Mouse (Mus musculus) effector memory CD4-positive, alpha-beta T cell, adult 7 months (primary cell): Measurements from ENCODE around the gene 1600002K03Rik. TPM values are rescaled to one million over a fixed set of nuclear protein-coding genes. Genes with fewer than 3 reads are reported as not detected.

ENCODE experiments used
- polyA plus RNA-seq: library from polyadenylated mRNA; unstranded; fragments of 100-300 nt; shearing (Covaris generic); gene quantifications from one replicate; pipeline ENCODE4 v1.2.1, GENCODE M21; 2017

1600002K03Rik gene
- 18.9 TPM for polyA plus RNA-seq

DNA sequence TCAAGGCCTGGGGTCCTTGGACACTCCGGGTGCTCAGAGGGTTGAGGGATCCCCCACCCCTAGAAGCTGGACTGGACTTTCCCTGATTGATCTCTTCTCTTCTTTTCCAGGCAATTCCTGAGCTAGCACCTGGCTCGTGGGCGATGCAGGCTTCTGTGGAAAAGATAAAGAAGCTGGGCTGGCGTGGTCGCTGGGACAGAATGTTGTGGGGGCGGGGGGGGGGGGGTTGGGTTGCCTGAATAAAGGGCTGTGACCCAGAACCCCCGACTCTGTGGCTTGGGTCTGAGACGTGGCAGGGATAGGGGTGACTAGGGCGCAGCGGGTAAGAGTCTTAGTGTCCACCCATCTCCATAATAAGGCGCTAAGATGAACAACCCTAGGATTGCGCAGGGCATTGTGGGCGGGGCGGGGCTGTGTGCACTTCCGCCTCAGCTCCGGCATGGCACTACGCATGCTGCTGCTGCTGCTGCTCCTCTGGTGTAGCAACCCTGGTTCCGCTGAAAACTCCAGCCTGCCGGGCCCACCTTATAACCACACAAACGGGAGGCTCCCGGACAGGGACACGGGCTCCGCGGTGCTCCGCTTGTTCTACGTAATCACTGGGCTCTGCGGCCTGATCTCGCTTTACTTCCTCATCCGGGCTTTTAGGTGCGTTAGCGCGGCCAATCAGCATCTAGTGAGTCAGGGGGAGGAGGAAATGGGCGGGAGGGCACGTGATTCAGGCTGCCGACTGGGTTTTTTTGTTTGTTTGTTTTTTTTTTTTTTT is at the start of gene 1600002K03Rik:
Gene 1600002K03Rik (plus strand): TSS at position 418 of the 766 bp plus-strand sequence.

DNA sequence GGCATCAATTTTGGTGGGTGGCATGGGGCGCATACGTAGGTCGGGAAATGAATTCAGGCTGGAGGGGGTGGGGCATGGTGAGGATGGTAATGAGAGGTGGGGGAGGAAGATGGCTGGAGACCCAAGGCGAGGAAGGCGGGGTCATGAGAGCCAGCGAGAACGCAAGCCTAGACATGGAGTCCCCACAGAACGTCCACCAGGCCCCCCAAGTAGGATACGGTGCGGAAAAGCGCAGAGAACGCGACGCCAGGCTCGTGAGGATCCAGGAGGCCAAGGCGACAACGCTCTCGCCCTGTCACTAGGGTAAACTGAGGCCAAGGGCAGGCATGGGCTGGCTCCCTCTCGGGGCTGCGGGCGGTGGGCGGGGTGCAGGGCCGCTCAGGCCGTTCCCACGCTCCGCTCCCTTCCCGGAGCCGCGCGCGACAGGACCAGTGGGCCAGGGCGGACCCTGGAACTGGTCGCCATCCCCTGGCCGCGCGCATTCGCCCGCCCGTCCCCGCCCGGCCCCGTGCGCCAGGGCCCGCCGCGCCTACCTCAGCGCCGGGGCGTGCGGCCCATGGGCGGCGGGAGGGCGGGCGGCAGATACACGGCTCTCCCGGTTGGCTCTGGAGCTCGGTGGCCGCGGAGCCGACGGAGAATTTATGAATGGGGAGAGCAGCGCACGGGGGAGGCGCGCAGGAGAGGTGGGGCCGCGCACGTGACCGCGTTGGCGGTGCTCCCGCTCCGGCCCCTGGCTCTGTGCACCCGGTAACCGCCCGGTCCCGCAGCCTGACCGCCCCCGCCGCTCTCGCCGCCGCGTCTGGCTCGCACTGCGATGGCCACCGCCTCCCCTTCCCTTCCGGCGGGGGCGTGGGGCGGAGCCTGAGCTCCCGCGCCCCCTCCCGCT is 33.9 kb upstream of the 1600002K03Rik start, which contains the start of gene Atp5d:
Gene Atp5d (plus strand): TSS at position 80 of the 886 bp plus-strand sequence.

GRCm38 (mm10) chr10:80140666-80141035 is 32.1 kb upstream of the 1600002K03Rik start, which contains the start of gene Cbarp:
Cbarp (minus strand) TSS chr10:80140835.

GRCm38 (mm10) chr10:80147719-80148601 is 24.8 kb upstream of the 1600002K03Rik start, which contains the start of gene Midn:
Midn (plus strand) TSS chr10:80148272.

DNA sequence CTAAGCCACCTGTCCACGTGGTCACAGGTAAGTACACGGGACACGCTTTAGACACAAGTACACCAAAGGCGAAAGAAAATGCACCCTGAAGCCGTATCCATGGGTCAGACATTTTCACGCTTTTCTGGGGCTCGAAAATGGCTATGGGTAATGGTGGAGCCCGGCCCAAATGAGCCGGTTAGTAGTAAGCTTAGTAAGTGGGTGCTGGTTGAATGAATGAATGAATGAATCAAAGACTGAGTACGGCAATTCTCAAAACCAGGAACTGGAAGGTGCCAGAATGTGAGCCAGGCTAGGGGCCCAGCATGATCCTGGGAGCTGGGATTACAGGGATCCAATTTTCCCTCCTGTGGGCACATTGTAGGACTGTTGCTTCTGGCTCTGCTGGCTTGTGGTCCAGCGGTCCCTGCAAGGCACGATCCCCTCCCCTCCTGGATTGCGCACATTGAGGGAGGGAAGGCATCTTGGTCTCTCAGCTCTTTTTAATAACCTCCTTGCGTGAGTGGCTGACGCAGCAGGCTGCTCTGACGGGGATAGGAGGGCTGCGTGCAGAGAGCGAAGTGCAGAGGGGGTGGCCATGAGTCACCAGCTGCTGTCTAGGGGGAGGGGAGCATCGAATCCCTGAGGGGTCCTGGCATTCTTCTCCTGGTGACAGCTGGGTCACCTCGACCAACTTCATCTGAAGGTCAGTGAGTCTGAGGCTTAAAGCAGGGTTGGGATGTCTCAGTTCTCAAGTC is 7.2 kb upstream of the 1600002K03Rik start, which contains the start of gene Cirbp:
Gene Cirbp (plus strand): TSS at position 594 of the 737 bp plus-strand sequence.

DNA sequence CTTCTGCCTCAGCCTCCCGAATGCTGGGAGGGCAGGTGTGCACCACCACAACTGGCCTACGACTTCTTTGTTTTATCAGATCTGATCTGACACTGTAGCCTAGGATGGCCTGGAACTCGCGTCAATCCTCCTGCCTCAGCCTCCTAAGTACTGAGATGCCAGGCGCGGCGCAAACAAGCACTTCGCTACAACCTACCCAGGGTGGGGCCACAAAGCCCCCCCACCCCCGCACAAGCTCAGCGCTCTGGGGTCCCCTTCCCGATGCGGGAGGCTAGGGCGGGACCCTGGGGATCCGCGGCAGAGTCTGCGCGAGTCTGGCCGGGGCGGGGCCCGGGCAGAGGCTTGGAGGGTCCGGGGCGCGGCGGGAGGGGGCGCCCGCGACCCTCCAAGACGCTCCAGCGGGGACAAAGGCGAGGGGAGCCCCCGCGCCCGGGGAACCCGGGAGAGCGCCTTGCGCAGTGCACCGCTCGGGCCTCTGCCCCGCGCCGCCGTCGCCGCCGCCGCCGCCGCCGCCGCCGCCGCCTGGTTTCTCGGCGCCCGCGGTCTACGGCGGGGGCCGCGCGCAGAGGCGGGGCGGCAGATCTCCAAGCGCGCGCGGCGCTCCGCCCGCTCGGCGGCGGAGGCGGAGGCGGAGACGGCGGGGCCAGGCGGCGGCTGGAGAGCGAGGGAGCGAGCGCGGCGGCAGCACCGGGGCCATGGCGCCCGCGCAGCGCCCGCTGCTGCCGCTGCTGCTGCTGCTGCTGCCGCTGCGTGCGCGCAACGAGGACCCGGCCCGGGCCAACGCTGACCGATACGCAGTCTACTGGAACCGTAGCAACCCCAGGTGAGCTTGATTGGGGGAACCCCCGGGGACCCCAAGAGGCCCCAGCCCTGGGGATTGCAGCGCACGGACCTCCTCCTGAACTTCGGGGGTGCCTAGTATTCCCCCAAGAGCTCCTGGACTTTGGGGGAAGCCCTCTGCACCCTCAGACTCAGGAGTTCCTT is 6.6 kb downstream of the 1600002K03Rik start, which contains the start of gene Efna2:
Gene Efna2 (plus strand): TSS at position 415 of the 984 bp plus-strand sequence.

Other genes starting within 250 kb of the 1600002K03Rik start
- 9.7 TPM for gene Arid3a, start 245.9 kb upstream of the 1600002K03Rik start, polyA plus RNA-seq
- 74.2 TPM for gene Wdr18, start 212.8 kb upstream of the 1600002K03Rik start, polyA plus RNA-seq
- 0.49 TPM for gene Grin3b, start 202.2 kb upstream of the 1600002K03Rik start, polyA plus RNA-seq
- 26.7 TPM for gene Tmem259, start 188.6 kb upstream of the 1600002K03Rik start, polyA plus RNA-seq
- 580 TPM for gene Cnn2, start 184.4 kb upstream of the 1600002K03Rik start, polyA plus RNA-seq
- 42.6 TPM for gene Abca7, start 176.4 kb upstream of the 1600002K03Rik start, polyA plus RNA-seq
- gene Arhgap45, start 156.3 kb upstream of the 1600002K03Rik start, polyA plus RNA-seq, result 732 TPM
- gene Polr2e, start 133.1 kb upstream of the 1600002K03Rik start, polyA plus RNA-seq, result 104 TPM
- 296 TPM for gene Gpx4, start 125.8 kb upstream of the 1600002K03Rik start, polyA plus RNA-seq
- 60.3 TPM for gene Sbno2, start 67.4 kb upstream of the 1600002K03Rik start, polyA plus RNA-seq
- 31.4 TPM for gene Stk11, start 57.1 kb upstream of the 1600002K03Rik start, polyA plus RNA-seq
- gene Atp5d, start 34.3 kb upstream of the 1600002K03Rik start, polyA plus RNA-seq, result 367 TPM
- 5.3 TPM for gene Cbarp, start 32.1 kb upstream of the 1600002K03Rik start, polyA plus RNA-seq
- 4.4 TPM for gene Midn, start 24.7 kb upstream of the 1600002K03Rik start, polyA plus RNA-seq
- 232 TPM for gene Cirbp, start 7.0 kb upstream of the 1600002K03Rik start, polyA plus RNA-seq
- gene Efna2, start 6.5 kb downstream of the 1600002K03Rik start, polyA plus RNA-seq, result 0.41 TPM
- gene Mum1, start 53.5 kb downstream of the 1600002K03Rik start, polyA plus RNA-seq, result 66.2 TPM
- gene Ndufs7, start 76.2 kb downstream of the 1600002K03Rik start, polyA plus RNA-seq, result 159 TPM
- gene Gamt, start 88.1 kb downstream of the 1600002K03Rik start, polyA plus RNA-seq, result 1.8 TPM
- 78.1 TPM for gene Dazap1, start 88.5 kb downstream of the 1600002K03Rik start, polyA plus RNA-seq
- gene Rps15, start 119.5 kb downstream of the 1600002K03Rik start, polyA plus RNA-seq, result 748 TPM
- gene Apc2, start 123.0 kb downstream of the 1600002K03Rik start, polyA plus RNA-seq, result 0.05 TPM
- 29.9 TPM for gene 2310011J03Rik, start 147.6 kb downstream of the 1600002K03Rik start, polyA plus RNA-seq
- gene Pcsk4, start 156.6 kb downstream of the 1600002K03Rik start, polyA plus RNA-seq, result 1.8 TPM
- gene Reep6, start 157.0 kb downstream of the 1600002K03Rik start, polyA plus RNA-seq, result not detected
- gene Adamtsl5, start 175.5 kb downstream of the 1600002K03Rik start, polyA plus RNA-seq, result not detected
- gene Plk5, start 183.5 kb downstream of the 1600002K03Rik start, polyA plus RNA-seq, result not detected
- 7.3 TPM for gene Mex3d, start 214.7 kb downstream of the 1600002K03Rik start, polyA plus RNA-seq
- 92.9 TPM for gene Mbd3, start 226.6 kb downstream of the 1600002K03Rik start, polyA plus RNA-seq
- 115 TPM for gene Uqcr11, start 233.9 kb downstream of the 1600002K03Rik start, polyA plus RNA-seq